Mouse (Mus musculus): ENCODE measurements around the gene Nudcd3.

Nudcd3 gene

DNA sequence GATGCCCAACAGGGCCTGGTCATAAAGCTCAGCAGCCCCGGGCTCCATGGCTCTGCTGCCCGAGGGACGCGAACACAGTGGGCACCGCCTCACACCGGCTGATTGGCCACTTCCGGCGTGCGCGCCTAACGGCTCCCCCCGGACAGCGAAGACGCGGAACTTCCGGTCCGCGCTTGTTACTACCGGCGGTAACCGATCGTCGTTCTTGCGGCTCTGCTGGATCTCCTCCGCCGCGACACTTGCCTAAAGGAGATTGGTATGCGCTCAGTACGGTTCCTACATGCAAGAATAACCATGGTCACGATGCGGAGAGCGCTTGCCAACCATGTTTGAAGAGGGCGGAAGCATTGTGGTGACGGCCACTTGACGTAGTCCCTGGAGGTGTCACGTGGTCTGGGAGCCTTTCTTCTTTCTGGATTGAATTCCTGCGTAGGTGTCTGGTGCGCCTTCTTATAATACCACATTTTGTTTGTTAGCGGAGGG lies at the start of gene Nudcd3:
Gene Nudcd3, minus strand, starts transcription at position 329 of the 483 bp plus-strand sequence.
- peak; percentile 91 to 94 for DNase-seq

DNA sequence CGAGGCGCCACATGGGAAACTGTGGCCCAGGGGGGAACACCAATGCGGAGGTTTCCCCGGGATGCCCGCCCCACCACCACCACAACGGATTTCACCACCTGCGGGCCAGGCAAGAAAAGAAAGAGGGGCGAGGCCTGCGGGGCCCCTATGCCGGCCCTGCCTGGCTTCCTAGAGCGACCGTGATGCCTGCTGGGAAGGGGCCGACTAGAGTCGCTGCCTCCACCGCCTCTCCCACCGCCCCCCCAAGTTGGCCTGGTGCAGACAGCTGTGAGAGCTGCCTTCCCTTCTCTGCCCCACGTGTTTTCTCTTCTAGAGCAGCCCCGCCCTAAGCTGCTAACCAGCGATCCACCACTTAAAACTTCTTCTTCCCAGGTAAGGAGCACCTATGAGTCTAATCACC lies 44.5 kb upstream of the Nudcd3 start:
- DNase-seq, result no peak

DNA sequence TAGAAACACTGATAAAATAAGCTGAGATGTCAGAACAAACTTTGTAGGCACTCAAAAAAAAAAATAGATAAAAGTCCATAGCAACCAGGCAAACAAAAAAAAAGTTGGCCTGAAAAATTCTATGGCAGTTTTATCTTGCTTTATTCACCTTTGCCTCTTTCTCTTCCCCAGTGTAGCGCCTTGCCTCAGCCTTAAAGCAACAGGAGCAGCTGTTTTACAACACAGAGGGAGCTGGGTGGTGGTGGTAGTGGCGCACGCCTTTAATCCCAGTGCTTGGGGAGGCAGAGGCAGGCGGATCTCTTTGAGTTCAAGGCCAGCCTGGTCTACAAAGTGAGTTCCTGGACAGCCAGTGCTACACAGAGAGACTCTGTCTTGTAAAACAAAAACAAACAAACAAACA lies 32.8 kb upstream of the Nudcd3 start:
- DNase-seq, result no peak

GRCm38 (mm10) chr11:6230012-6230411 lies 29.8 kb upstream of the Nudcd3 start, which contains the start of gene Npc1l1:
Gene Npc1l1 (minus strand): TSS chr11:6230143.
- no peak for DNase-seq

GRCm38 (mm10) chr11:6224541-6225229 lies 24.5 kb upstream of the Nudcd3 start:
- no peak for DNase-seq

GRCm38 (mm10) chr11:6222187-6222586 lies 22.0 kb upstream of the Nudcd3 start:
- DNase-seq, result no peak

- peak in 1 of 2 experiments; percentile 28 for DNase-seq
Measured at GRCm38 (mm10) chr11:6219967-6220366, 19.8 kb upstream of the Nudcd3 start.

- DNase-seq, result no peak
Measured at GRCm38 (mm10) chr11:6218189-6218896, 18.1 kb upstream of the Nudcd3 start.

- no peak for DNase-seq
Measured at GRCm38 (mm10) chr11:6216834-6217233, 16.6 kb upstream of the Nudcd3 start.

DNA sequence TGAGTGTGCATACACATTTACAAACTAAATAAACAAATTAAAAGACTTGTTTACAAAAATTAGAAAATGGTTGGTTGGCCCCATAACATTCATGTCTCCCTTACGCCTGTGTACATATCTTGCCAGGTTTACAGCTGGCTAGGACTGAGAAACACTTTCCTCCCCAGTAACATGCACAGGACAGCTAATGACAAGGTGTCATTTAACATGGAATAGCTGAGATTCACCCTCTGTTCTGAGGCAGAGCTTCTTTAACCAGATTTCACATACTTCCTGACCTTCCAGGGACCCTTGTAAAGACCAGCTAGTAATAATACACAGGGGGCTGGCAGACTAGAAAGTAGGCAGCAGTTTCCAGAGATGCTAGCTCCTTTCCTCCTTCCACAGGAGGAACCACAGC lies 7.9 kb upstream of the Nudcd3 start:
- DNase-seq, result no peak

GRCm38 (mm10) chr11:6207090-6207489 lies 6.9 kb upstream of the Nudcd3 start:
- no peak for DNase-seq

DNA sequence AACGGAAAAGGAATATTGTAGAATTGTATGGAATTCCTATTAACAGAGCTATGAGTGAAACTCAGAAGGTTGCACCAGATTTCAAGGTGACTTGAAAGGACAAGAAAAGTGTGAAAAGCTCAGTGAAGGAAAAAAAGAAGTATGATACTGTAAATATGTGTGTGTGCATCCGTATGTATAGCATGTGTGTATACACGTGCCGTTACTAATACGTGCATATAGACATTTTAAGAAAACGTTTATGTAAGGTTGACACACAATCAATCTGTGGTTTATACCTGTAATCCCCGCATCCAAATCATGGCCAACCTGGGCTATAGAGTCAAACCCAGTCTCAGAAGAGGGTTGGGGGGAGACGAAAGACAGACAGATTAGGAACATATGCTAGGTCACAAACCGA lies 355 bp upstream of the Nudcd3 start:
- DNase-seq, result no peak

GRCm38 (mm10) chr11:6199410-6200086 lies 667 bp downstream of the Nudcd3 start, which contains the start of gene A730071L15Rik:
Gene A730071L15Rik (plus strand): TSS chr11:6200029.
- DNase-seq, result peak in 1 of 2 experiments; percentile 28

DNA sequence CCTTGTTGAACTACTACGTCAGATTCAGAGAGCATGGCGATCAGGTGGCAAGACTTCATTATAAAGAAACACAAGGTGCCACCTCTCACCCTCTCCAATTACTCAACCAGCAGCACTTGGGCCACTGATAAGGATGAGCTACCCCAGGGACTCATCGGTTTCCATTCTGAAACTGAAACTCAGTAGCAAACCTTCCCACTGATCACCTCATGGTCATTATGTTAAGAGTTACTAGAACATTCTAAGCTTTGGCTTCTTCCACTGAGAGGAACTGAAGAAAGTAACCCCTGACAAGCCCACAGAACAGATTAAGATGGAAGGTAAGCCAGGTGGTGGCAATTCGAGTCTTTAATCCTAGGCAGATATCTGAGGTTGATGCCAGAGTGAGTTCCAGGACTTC lies 1.8 kb downstream of the Nudcd3 start:
- DNase-seq, result no peak

- DNase-seq, result no peak
Measured at GRCm38 (mm10) chr11:6196780-6197179, 3.4 kb downstream of the Nudcd3 start.

- peak; percentile 98 to 99 for DNase-seq
Measured at GRCm38 (mm10) chr11:6187878-6188277, 12.3 kb downstream of the Nudcd3 start.

GRCm38 (mm10) chr11:6187399-6187798 lies 12.8 kb downstream of the Nudcd3 start:
- no peak for DNase-seq

DNA sequence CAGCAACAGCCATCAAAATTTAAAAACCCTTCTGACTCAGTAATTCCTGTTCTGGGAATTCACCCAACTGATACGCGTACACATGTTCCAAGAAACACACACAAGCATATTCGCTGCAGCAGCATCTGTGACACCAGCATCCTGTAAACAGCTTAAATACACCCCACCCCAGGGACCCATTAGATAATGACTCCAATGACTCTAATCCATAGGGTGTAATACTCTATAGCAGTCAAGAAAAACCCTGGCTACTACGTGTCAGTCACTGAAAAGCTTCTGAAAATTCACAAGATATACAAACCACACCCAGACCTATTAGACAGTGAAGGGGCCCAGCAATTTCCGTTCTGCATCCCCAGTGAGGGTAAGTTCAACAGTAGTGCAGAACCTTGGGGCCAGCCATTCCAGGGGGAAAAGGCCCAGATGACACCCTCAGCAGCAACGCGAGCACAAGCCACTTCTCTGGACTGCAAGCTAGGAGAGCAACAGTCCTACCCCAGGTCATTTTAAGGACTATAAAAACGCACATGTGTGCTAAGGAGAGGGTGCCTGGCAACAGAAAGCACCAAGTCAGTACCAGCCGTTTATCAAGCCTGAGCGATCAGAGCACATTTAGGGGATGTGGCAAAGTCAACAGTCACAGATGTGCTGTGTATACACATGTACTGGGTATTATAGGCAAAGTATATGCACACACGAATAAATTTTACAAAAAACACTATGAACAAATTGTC lies 15.8 kb downstream of the Nudcd3 start:
- DNase-seq, result no peak

DNA sequence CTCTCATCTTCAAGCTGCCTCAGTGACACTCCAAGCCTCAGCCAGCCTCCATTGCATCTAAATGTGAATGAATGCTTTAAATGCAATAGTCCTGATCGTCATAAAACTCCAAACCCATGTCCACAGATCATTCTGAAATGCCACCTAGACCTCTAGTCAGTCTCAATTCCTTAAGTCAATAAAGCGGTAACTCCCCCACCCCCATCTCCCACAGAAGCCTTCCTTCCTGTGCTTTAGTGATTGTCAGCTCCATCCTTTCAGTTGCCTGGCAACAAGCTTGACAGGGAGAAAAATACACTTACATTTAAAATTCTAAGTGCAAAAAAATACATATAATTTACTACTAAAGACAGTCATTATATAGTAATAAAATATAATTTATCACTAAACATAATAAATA lies 17.0 kb downstream of the Nudcd3 start:
- no peak for DNase-seq

- no peak for DNase-seq
Measured at GRCm38 (mm10) chr11:6180811-6181399, 19.3 kb downstream of the Nudcd3 start.

DNA sequence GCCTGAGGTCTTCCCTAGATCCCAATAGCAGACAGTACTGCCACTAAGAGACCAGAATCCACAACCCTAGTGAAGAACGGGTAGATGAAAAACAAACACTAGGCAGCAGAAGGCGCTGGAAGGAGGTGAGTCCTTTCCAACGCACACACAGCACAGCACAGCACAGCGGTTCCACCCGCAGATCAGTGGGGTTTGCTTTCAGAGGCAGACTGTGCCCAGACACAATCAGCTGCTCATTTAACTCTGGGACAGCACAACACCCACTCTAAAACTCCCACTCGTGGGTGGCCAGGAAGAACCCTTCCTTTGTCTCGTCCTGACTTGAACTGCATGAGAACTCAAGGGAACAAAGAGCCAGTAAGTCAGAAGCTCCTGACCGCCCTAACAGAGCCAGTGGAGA lies 21.0 kb downstream of the Nudcd3 start:
- DNase-seq, result no peak

DNA sequence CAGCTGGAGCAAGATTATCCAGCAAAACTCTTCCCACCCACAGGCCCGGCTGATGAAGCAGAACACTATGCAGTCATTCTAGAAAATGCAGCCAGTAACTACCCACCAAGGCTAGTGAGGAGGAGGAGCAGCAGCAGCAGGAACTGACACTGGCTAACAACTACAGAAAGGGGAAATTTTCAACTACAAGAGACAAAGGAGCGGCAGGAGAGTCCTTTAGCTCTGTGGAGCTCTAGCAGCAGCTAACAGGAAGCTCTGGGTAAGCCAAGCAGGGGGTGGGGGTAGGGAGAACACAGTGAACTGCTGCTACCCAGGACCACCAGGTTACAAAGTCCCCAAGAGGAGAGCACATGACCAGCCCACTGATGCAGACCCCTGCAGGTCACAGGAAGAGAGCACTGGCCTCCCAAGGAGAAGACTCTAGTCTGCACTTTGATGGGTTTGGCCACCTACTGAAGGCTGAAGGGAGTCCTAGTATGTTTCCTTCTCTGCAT lies 21.5 kb downstream of the Nudcd3 start:
- DNase-seq, result no peak

Measured in cerebellum, postnatal 14 days (tissue).